Comparison of ENCODE assay signal across 8 mouse cellular contexts in the genomic region with DNA sequence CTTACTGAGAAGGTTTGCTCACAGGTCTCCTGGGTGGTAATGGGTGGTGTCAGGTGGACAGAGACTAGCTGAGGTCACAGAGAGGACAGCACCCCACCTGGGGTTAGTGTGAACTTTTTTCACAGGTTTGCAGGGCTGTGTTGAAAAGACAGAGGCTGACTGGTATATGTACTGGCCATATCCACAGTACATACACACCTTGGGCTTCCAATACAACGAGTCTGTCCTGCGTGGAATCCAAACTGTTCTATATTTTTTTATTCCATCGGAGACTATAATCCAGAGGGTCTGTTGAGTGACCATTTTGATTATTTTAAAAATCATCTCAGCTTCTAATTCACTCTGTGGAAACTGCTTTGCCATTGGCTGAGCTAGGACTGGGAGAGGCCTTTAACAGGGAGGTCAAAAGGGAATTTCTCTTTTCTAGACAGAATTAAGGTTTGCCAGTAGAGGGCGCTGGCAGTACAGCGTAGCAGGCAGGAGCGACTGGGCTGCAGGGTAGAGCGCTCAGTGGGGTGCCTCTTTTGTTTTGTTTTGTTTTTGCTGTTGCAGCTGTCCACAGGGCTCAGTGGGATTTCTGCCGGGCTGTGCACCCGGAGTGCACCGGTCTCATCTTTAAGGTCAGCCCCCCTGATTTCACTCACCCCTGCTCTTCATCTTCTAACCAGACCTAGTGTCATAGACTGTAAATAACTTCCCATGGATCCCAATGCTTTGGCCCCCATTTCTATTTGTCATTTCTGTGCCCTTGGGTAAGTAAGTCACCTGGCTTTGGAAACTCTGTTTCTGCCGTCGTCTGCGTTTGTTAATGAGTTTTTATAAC. TPM values are rescaled to one million over a fixed set of nuclear protein-coding genes. Genes with fewer than 3 reads are reported as not detected.
A peak's percentile ranks its signal among the peaks of the same experiment; 100 is the strongest.
DNase-seq lines count a peak whose midpoint lies in the region; ATAC-seq and TF ChIP-seq lines count a peak whose summit lies in the region.

No protein-coding gene starts in this region.

- no peaks in the 10 kb centered on the region for H3K27me3 ChIP-seq in midbrain, postnatal 0 days (ENCODE audit: insufficient read depth, low read length)
- no peaks in the 10 kb centered on the region for H3K27me3 ChIP-seq in stomach, embryonic 14.5 days (ENCODE audit: control insufficient read depth, insufficient read depth, low read length)

- peak overlapping the region; percentile 36 for H3K4me2 ChIP-seq in midbrain, postnatal 0 days (ENCODE audit: low read depth, low read length, poor library complexity, severe bottlenecking)
- peak overlapping the region; percentile 21; the same call in 1 of the 2 replicates for H3K4me2 ChIP-seq in stomach, embryonic 14.5 days (replicated peaks; ENCODE audit: low read depth, low read length)

- peak; percentile 43 to 67 for DNase-seq in heart, adult 18-20 months
- DNase-seq in heart, adult 11 months = no peak
- DNase-seq in embryo, embryonic 10 days (ENCODE audit: low spot score) = peak; percentile 89
- peak; percentile 30 for DNase-seq in heart, adult 8-10 months (ENCODE audit: low spot score)
- DNase-seq in kidney, adult 9 months = peak; percentile 63
- DNase-seq in liver = peak; percentile 54
- peak; percentile 87 for DNase-seq in midbrain, postnatal 0 days (ENCODE audit: low spot score)

- peak; percentile 82 for TF ChIP-seq CTCF in midbrain, postnatal 0 days (IDR thresholded peaks at IDR 0.05)

- no peaks in the 10 kb centered on the region for H3K4me1 ChIP-seq in midbrain, postnatal 0 days (ENCODE audit: insufficient read depth, low read length)
- no peaks in the 10 kb centered on the region for H3K4me1 ChIP-seq in stomach, embryonic 14.5 days (ENCODE audit: control insufficient read depth, insufficient read depth, low read length)

- WGBS in midbrain, postnatal 0 days = 21% methylated on average over 13 of the region's 13 CpGs
- 23% methylated on average over 13 of the region's 13 CpGs for WGBS in stomach, embryonic 14.5 days

- ATAC-seq in midbrain, postnatal 0 days (ENCODE audit: low FRiP score) = peak; percentile 74
- 0 out of 2 replicates have a peak, but pooled peaks have one; percentile 33 for ATAC-seq in stomach, embryonic 14.5 days (ENCODE audit: insufficient number of reproducible peaks, insufficient read depth, low FRiP score, low read depth)

- no peak overlapping the region for H3K27ac ChIP-seq in midbrain, postnatal 0 days (ENCODE audit: low read depth, low read length)
- H3K27ac ChIP-seq in stomach, embryonic 14.5 days (ENCODE audit: low read length) = no peak overlapping the region

- H3K36me3 ChIP-seq in midbrain, postnatal 0 days (ENCODE audit: insufficient read depth, low read length) = no peaks in the 10 kb centered on the region
- no peaks in the 10 kb centered on the region for H3K36me3 ChIP-seq in stomach, embryonic 14.5 days (ENCODE audit: control insufficient read depth, insufficient read depth, low read length)

- H3K4me3 ChIP-seq in midbrain, postnatal 0 days (ENCODE audit: low read depth, low read length) = no peak overlapping the region
- H3K4me3 ChIP-seq in stomach, embryonic 14.5 days (ENCODE audit: low read depth, low read length) = no peak overlapping the region

- no peak overlapping the region for H3K9ac ChIP-seq in midbrain, postnatal 0 days (replicated peaks; ENCODE audit: low read length, poor library complexity, severe bottlenecking)
- no peak overlapping the region for H3K9ac ChIP-seq in stomach, embryonic 14.5 days (replicated peaks; ENCODE audit: low read depth, low read length)

- H3K9me3 ChIP-seq in midbrain, postnatal 0 days (ENCODE audit: low read length) = 0 out of 2 replicates have a peak, but pooled peaks cover 3% of the 10 kb centered on the region
- no peaks in the 10 kb centered on the region for H3K9me3 ChIP-seq in stomach, embryonic 14.5 days (ENCODE audit: control insufficient read depth, low read depth, low read length)

RNA-seq across cellular contexts. Expression of gene Stab2, which starts 35.9 kb away (rescaled TPM):
- total RNA-seq in heart, adult 18-20 months (2021) = 1 to 10 TPM in 1 of 2 experiments, under 1 TPM in 1; 0.25 to 1.9 TPM
- under 1 TPM; 0.23 to 0.59 (median 0.35) TPM for total RNA-seq in heart, adult 8-10 months (2022)
- total RNA-seq in midbrain, postnatal 0 days (2014; rRNA removed) = 0.05 and 0.71 TPM in 2 replicates
- 0.04 and 0.41 TPM in 2 replicates for polyA plus RNA-seq in midbrain, postnatal 0 days (2015; fragmentation: Nextera tagmentation; extraction: Ambion mirVana)
- polyA plus RNA-seq in stomach, embryonic 14.5 days (2014; fragmentation: Nextera tagmentation; extraction: Ambion mirVana) = 0.74 and 1.1 TPM in 2 replicates
